Mouse (Mus musculus) left cerebral cortex, postnatal 36 days (tissue): ENCODE results near the gene Zfp935. TPM values are rescaled to one million over a fixed set of nuclear protein-coding genes. Genes with fewer than 3 reads are reported as not detected.
A peak's percentile ranks its signal among the peaks of the same experiment; 100 is the strongest.
"Not testable (repeated sequence)": the region's sequence is repeated elsewhere in the genome, so short reads cannot be mapped to it uniquely, and the experiment has no call there.

Experiments used
- DNase-seq, 2 experiments: peaks; one replicate each; pipeline ENCODE4 v3.0.0; 2021 to 2022; ENCODE audit warnings: low spot score in 2 of 2, mixed read lengths in 1 of 2
- intact Hi-C: fragments of 180-260 bp; cut with DNase I; formaldehyde crosslinking; loops from one replicate; pipeline ENCODE4 v1.15.1; 2025
- microRNA-seq: library from miRNA; unstranded; fragments of <30 nt; microRNA quantifications from one replicate; pipeline ENCODE4 v1.2.0, GENCODE M21; 2022
- total RNA-seq, 2 experiments: library from RNA; stranded (reverse); gene quantifications; 2 replicates each; pipeline ENCODE4 v1.2.3; 2021

Gene Zfp935
- total RNA-seq: 1 to 10 TPM in 1 of 2 experiments, not detected in 1; 1.4 TPM

DNA sequence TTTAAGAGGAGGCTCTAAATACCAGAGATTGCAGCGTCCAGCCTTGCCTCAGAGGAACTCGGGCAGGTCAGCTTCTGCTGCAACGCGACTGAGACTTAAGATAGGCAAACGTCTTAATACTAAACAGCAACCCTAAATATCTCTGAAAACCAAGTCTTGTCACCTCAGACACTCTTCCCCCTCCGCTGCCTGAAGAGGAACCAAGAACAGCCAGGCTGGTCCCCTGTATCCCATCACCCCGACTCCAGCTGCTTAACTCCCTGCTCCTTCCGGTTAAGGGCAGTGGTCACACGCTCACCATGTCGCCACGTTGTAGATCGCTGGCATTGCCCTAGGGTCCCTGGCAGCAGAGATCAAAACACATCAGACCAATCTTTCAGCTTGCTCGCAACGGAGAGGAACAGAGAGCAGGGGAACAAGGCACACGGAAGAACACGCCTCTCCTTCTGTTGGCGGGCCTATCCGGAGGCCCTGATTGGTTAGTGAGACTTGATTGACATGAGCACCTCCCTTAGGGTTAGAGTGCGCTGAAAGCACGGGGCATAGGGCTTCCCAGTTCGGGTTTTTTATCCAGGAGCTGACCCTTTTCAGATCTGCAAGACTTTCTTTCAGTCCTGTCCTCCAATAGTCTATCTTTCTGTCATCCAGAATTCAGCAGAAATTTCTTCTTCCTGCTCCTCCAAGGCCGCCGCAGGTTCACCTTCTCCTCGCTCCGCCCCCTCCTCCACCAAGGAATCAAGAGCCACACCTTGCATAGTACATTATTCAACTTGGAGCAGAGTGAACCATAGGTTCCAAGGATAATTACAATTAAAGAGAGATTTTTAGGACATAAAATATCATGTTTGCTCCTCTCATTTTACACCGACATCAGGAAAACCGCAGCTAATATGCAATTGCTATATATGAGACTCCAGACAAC, at the start of gene Zfp935:
Gene Zfp935 (minus strand): TSS at position 323 of the 922 bp plus-strand sequence.
- intact Hi-C loops: not testable (repeated sequence)
- DNase-seq: peak; percentile 70 to 75

DNA sequence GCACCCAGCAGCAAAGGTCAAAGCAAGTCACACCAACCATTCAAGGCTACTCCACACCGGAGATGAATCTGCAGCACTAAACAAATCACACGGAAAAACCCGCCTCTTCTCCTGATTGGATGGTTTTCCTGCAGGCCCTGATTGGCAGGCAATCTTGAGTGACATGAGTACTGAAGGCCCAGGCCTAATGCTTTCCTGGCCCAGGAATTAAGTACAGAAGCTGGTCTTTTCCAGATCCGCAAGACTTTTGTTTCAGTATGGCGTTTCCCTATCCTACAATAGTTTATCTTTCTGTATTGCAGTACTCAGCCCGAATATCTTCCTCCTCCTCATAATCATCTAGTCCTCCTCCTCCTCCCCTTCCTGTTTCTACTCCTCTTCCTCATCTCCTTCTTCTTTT, 12.8 kb upstream of the Zfp935 start, which contains the start of gene Zfp934:
Gene Zfp934 (minus strand): TSS at position 101 of the 400 bp plus-strand sequence.
- intact Hi-C loops, DNase-seq: not testable (repeated sequence)

DNA sequence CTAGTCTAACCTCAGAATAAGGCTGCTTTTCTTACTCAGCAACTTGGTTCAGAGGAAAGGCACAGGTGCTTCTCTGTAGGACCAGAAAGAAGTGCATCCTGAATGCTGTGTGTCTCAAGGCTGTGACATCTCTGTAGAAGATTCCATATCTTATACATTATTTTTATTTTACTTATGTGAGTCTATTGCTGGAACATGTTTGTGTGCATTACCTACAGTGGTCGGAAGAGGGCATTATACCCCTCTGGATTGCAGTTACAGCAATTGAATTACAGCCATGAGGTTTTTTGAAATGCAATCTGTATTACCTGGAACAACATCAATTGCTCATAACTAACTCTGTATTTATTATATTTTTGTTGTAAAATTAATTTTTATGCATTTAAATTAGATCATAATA, 3.4 kb upstream of the Zfp935 start:
- intact Hi-C loops: not testable (repeated sequence)
- DNase-seq: peak in 1 of 2 experiments; percentile 3

DNA sequence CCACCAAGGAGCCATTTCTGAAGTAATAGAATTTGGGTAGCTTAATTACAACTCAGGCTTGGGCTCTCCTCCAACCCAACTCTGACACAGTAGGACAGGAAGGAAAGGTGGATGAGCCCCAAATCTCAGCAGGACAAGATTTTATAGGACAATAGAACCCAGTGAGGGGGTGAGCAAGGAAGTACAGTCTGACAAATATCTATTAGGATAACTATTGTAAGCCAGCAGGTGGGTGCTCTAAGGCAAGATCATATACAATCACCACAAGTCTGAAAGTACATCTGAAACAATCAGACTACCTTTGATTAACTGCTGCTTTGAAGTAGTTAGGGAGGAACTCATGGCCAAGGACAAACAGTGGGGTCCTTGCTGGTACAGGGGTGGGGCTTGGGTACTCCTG, 28.2 kb downstream of the Zfp935 start:
- intact Hi-C loops, DNase-seq: not testable (repeated sequence)

DNA sequence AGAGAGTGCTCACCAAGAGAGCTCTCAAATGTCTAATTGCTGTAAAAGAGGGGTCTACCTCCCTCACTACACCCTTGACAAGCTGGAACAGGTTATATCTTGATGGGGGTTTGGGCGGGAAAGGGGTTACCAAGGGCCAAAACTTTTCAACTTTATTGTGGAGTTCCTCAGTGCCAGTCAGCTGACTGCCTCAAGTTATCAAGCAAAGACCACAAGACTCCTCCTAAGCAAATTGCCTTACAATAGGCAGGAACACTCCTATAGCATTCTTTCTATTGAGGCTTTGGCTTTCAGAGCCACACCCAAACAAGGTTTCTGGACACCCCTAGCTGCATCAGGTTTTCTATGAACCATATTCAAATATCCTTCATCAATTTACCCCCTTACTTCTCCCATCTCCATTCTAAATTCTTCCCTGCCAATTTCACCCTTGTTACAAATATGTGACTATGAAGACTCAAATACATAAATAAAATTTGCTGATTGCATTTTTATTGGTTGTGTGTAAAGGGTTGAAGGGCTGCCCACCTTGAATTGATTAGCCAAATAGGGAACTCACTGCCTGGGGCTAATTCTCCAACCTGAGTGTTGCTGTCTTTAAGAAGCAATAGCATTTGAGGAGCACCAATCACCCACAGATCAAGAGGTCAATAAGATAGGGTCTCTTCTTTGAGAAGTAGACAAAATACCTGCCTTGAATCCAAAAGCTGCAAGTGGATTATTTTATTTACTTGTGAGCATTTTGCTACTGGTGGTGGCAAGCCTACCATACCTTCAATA, 47.5 kb downstream of the Zfp935 start:
- intact Hi-C loops: not testable (repeated sequence)

DNA sequence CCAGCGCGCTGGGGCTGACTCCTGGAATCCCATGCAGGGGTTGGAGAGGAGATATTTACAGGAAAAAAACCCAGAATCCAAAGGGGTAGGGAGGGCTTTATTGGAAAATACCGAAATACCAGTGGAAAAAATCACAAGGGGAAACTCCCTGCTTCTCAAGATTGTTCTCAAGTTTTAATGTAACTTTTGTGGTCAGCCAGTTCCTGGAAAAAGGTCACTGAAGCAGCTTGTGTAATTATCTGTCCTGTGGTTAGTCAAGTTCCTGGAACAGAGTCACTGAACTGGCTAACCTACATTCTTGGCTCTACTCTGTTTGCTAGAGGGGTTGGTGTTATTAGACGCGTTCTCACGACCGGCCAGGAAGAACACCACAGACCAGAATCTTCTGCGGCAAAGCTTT, 85.7 kb downstream of the Zfp935 start:
- intact Hi-C loops, DNase-seq: not testable (repeated sequence)

More for the DNA sequence above, 47.5 kb downstream of the Zfp935 start:
- DNase-seq: not testable (repeated sequence)

DNA sequence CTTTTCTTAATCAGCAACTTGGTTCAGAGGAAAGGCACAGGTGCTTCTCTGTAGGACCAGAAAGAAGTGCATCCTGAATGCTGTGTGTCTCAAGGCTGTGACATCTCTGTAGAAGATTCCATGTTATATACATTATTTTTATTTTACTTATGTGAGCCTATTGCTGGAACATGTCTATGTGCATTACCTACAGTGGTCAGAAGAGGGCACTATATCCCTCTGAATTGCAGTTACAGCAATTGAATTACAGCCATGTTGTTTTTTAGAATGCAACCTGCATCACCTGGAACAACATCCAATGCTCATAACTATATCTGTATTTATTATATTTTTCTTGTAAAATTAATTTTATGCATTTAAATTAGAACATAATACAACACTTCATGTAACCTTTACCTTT, 88.4 kb downstream of the Zfp935 start:
- not testable (repeated sequence) for DNase-seq
- intact Hi-C loops: loop anchor here (10.0 kb wide), 1 partner anchor 385 kb away; the partner anchor contains the start of gene Fbp2

DNA sequence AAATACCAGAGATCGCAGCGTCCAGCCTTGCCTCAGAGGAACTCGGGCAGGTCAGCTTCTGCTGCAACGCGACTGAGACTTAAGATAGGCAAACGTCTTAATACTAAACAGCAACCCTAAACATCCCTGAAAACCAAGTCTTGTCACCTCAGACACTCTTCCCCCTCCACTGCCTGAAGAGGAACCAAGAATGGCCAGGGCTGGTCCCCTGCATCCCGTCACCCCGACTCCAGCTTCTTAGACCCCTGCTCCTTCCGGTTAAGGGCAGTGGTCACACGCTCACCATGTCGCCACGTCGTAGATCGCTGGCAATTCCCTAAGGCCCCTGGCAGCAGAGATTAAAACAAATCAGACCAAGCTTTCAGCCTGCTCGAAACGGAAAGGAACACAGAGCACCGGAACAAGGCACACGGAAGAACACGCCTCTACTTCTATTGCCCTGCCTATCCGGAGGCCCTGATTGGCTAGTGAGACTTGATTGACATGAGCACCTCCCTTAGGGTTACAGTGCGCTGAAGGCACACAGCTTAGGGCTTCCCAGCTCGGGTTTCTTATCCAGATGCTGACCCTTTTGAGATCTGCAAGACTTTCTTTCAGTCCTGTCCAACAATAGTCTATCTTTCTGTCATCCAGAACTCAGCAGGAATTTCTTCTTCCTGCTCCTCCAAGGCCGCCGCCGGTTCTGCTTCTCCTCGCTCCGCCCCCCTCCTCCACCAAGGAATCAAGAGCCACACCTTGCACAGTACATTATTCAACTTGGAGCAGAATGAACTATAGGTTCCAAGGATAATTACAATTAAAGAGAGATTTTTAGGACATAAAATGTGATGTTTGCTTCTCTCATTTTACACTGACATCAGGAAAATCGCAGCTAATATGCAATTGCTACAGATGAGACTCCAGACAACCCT, 91.6 kb downstream of the Zfp935 start, which contains the start of gene Gm49359:
Gene Gm49359 (minus strand): TSS at position 409 of the 911 bp plus-strand sequence.
- peak; percentile 86 to 88 for DNase-seq
- intact Hi-C loops: loop anchor here (10.0 kb wide), 1 partner anchor 388 kb away; the partner anchor contains the start of gene Fbp2

Small RNAs within 50 kb of the gene (microRNA-seq; reads per million reads assigned to microRNA genes)
- not detected for gene Gm22256

Other genes starting within 250 kb of the Zfp935 start
- gene Gm3604, start 175.3 kb downstream of the Zfp935 start, total RNA-seq: 1 to 10 TPM; 1.2 to 1.4 TPM
- 10 to 100 TPM; 10.7 to 15.8 TPM for gene Gm49359, start 91.7 kb downstream of the Zfp935 start, total RNA-seq
- gene Zfp934, start 12.7 kb upstream of the Zfp935 start, total RNA-seq: 1 to 10 TPM; 6.1 to 6.9 TPM
- 1 to 10 TPM; 2.9 to 3.4 TPM for gene 6720489N17Rik, start 65.7 kb upstream of the Zfp935 start, total RNA-seq
- 10 to 100 TPM; 10.6 to 15.5 TPM for gene Platr25, start 202.2 kb upstream of the Zfp935 start, total RNA-seq
- 1 to 10 TPM; 5.8 to 6.3 TPM for gene Gm5141, start 227.3 kb upstream of the Zfp935 start, total RNA-seq